Mouse (Mus musculus): ENCODE data around the gene Kif16b.

DNA sequence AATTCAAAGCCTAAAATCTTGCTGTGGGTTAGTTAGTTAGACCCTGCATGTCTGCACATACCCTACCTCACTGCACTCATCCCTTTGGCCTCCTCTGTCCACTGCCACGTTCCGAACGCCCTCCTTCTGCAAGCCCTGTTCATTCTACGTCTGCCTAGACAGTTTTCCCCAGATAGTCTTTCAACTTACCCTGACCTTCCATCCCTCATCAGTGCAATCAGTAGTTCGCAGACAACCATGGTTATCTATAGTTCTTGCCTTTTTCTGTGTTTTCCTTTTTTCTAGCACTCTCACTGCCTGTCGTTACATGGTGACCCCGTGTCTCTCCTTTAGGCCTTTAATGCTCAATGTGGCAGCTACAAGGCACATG is 17.7 kb downstream of the Kif16b start:
- no peak for TF ChIP-seq USF2 (IDR thresholded peaks at IDR 0.05; ENCODE audit: borderline replicate concordance in 1 of 2, insufficient read depth in 1 of 2, low read depth in 1 of 2, low read length in 2 of 2)
- no peak for TF ChIP-seq POLR2A (IDR thresholded peaks at IDR 0.05; ENCODE audit: control insufficient read depth in 1 of 2, insufficient read depth in 1 of 2, low read depth in 1 of 2, low read length in 2 of 2, poor library complexity in 1 of 2)
- TF ChIP-seq HCFC1 (IDR thresholded peaks at IDR 0.05; ENCODE audit: low read depth, low read length): no peak
